Mouse (Mus musculus): ENCODE data around the gene Nt5c3b. TPM values are rescaled to one million over a fixed set of nuclear protein-coding genes. Genes with fewer than 3 reads are reported as not detected.

Gene Nt5c3b
- total RNA-seq, 2 experiments from 2014 or later: 29.7 to 29.8 TPM

DNA sequence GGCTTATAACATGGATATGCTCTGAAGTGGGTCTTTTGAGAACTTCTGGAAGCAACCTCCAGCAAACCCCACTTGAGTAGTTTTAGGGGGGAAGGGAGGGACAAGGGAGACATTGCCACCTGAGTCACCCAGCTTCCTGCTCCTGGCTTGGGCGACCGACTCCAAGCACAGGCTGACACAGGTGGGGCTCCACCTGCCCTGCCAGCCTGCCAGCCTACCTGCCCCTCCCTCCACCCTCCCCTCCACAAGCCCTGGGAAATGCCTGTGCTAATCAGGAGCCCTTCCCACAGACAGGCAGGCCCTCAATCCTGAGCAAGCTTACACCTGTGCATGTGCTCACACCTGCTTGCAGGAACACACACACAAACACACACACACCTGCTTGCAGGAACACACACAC, 38.9 kb downstream of the Nt5c3b start:
- no peak for DNase-seq
- intact Hi-C loops (cut with DNase I): loop anchor here (2.0 kb wide), 1 partner anchor 16 kb away; no protein-coding TSS in a partner anchor

DNA sequence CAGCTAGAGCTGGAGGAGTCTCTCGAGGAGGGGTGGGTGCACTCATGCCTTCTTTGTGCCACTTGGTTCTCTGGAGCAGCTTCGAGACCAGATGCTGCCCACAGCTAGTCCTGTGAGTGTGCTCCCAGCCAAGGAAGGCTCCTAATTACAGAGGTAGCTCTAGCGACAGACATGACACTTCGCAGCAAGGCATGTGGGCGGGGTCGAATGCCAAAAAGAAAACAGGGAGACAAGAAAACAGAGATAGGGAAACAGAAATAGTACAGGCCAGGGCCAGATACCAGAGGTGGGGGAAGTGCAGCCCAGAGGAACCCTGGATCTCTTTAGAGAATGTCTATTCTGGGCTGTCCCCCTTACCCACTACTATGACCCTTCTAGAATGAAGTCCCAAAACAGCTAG, 39.4 kb downstream of the Nt5c3b start:
- peak in 1 of 2 experiments; percentile 63 for DNase-seq
- intact Hi-C loops (cut with DNase I): loop anchor here (2.0 kb wide), 1 partner anchor 15 kb away; no protein-coding TSS in a partner anchor

DNA sequence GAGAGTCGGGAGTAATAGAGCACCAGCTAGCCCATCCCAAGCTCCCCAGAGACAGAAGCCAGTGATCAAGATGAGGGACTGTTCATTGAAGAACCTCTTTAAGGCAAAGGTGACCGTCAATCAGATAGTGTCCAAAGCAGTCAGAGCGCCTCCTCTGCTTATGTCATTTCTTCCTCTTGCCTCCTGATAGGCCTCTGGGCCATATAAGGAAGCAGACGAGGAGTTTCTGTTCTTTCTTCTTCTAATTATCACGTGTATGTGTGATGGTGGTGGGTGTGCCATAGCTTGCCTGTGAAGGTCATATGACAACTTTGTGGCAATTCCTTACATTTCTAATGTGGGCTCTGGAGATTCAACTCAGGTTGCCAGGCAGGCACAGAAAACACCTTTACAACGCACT, 40.8 kb downstream of the Nt5c3b start:
- intact Hi-C loops (cut with DNase I): no loop called here
- DNase-seq: no peak

DNA sequence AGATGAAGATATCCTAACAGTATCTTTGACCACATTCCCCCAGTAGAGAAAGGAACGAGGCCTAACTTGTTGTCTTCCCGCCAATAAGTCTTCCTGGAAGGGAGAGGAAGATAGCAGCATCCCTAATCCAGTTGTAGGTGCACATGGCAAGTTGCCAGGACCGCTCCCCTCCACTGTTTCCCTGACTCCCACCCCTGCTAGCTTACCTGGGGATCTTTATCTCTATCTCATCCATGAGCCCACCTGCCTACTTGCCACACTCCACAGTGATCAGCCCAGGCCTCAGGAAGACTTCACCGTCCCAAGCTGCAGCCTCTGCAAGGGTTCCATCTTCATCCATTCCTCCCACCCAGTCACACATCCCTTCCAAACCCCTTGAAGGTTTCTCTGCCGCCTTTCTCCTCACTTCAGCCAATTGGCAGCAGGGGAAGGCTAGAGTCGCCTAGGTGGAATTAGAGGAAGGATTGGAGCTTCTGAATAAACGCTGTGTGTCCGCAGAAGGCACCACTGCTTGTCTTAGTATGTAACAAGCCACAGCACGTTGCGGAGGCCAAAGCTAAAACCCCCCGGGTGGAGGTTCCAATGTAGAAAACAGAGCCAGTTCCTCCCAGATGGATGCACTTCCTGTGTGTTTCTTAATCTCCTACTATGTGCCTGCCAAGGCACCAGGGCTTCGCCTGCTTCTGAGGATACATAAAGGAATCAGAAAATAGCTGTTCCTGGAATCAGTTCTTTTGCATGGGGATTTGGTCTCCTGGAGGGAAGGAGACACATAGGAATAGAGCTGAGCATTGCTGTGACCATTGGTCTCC, 41.7 kb downstream of the Nt5c3b start:
- intact Hi-C loops (cut with DNase I): loop anchor here (10.0 kb wide), 1 partner anchor 565 kb away; no protein-coding TSS in a partner anchor

DNA sequence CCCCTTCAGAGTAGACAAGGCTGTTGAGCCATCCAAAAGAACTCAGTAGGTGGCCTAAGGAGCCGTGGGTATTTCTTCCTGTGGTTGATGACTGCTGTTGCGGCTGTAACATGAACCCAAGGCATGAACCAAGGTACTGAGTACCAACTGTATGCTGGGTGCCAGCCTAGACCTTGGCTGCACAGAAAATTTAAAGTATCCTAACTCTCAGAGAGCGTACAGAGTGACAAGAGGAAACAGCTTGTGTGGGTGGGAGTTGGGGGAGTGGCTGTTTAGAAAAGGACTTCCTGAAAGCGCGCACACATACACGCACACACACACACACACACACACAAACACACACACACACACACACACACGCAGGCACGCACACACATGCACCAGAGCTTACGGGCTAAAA, 42.3 kb downstream of the Nt5c3b start:
- no peak for DNase-seq
- intact Hi-C loops (cut with DNase I): loop anchor here (10.0 kb wide), 1 partner anchor 565 kb away; no protein-coding TSS in a partner anchor

More for the DNA sequence above, 41.7 kb downstream of the Nt5c3b start:
- no peak for DNase-seq

DNA sequence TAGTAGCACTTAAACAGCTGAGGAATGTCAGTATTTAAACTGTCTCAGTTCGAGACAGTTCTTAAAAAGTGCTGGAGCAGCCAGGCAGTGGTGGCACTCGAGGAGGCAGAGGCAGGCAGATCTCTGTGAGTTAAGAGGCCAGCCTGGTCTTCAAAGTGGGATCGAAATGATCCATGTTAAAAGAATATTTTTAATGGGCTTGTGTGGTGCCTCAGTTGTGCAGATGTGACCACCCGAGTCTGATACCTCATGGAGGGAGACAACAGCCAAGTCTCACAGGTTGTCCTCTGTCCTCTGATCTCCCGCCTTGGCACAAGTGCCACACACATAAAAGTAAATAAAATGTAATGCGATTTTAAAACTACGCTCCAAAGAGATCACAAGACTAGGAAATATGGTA, 43.1 kb downstream of the Nt5c3b start:
- intact Hi-C loops (cut with DNase I): loop anchor here (10.0 kb wide), 1 partner anchor 566 kb away; no protein-coding TSS in a partner anchor
- DNase-seq: no peak

DNA sequence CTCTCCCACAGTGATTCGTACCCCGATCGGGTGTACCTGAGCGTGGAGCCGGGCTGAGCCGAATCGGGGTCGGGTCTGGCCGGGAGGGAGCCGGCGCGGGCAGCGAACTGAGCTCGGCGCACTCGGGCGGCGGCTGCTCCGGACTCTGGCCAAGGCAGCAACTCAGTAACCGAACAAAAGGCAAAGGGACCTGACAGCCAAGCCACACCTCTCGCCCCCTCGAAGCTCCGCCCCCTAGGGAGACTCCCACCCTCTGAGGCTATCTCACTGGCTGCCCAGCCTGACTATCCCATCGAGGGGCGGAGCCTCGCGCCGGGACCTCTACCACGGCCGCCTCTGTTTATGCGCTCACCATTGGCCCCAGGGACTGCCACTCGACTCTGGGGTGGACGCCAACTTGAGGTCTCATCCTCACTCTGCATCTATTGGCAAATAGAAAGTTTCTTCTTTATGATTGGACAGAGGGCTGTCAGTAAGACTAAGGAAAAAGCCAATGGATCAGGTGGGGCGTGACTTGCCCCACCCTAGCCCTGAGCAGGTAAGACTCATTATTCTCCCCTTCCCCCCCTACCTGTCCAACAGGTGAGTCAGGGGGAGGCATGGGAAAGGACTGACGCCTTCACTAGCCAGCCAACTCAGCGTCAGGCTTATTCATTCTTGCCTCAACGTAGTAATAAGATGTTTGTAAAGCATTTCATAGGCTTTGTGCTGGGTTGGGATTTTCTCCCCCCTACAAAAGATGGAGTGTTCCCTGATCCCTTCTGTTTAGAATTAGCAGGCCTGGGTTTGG, 43.8 kb downstream of the Nt5c3b start, which contains the start of gene Jup:
Gene Jup (minus strand): TSS at position 164 of the 790 bp plus-strand sequence.
- DNase-seq: peak; percentile 99
- intact Hi-C loops (cut with DNase I): loop anchor here (1.0 to 10.0 kb wide), 3 partner anchors 9 to 567 kb away; partner anchors contain the start of genes Fkbp10 and P3h4

DNA sequence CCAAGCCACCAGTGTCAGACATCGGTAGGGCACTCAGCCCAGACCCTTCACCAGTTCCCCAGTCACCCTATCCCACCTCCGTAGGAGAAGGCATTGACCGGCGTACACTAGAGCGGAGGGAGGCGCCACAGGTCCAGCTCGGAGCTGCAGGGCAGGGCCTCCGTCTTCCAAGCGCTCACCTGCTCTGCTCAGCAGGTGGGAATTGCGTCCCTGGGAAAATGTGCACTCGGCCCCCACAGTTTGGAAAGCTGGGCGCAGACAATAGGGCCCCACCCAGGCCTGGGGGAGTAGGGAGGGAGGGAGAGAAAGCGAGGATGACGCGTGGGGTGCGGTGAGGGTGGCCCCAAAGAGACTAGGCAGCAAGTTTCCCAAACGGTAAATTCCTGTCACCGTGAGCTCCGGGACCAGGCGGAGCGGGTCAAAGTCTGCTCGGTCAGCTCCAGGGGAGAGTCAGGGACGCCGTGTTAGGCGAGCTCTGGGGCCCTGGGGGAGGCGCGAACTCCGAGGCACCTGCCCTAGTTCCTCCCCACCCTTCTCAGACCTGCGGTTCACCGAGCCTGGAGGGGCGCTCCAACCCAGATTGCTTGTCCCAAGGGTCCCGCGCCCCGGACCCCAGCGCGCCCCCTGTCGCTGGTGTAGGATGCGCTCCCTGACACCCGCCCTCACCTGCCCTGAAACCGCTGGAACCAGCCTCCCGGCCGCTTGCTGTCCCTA, 44.6 kb downstream of the Nt5c3b start:
- DNase-seq: peak in 1 of 2 experiments; percentile 75

DNA sequence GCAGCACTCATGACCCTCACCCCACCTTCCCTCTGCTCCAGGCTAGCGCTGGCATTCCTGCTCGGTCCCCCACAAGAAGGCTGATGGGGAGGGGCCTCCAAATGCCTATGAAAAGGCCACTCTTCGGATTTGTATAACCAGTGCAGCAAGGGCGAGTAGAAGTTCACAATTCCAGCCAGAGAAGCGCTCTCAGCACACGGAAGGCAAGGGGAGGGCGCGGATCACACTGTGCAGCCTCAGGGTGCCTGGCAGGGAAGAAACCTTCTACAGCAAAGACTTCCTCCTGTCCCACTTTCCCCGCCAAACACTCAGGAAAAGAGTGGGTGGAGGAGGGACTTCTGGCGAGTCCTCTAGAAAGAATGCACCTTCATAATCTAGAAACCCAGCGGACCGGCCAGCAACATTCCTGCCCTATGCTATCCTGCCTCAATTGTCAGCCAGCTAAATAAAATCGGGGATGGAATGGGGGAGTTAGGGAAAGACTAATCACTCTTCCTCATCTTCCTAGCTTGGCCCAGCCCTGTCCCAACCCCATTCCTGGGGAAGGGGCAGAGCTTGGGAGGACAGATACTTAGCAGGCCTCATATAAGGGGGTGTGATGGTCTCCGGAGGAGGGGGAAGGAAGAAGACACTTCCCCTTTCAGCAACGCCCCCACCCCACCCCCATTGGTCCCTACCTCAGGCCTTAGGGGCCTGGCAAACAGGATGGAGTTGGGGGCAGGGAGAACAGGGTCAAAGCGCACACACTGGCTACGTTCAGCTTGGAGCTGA, 45.6 kb downstream of the Nt5c3b start:
- DNase-seq: peak; percentile 42 to 66
- intact Hi-C loops (cut with DNase I): loop anchor here (2.0 to 10.0 kb wide), 2 partner anchors 19 to 569 kb away; partner anchors contain the start of genes Fkbp10 and P3h4

More for the DNA sequence above, 44.6 kb downstream of the Nt5c3b start:
- intact Hi-C loops (cut with DNase I): loop anchor here (1.0 to 10.0 kb wide), 3 partner anchors 9 to 568 kb away; partner anchors contain the start of genes Fkbp10 and P3h4

DNA sequence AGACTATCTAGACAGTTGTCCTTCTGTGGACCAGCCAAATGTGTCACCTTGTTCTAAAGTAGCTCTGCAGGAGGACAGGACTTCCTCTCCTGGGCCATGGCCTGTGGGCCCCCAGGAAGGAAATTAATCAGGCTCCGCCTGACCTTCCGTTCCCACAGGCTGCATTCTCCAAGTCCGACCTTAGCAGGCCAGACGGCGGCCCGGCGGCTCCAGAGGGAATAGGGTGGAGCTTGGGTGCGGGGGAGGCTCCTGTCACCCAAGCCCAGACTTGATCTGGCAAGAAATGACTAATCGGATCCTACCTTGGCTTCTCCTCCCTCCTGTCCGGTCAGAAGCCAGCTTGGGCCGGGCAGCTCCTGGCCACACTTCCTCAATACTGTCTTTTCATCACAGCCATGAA, 46.4 kb downstream of the Nt5c3b start:
- peak; percentile 79 to 82 for DNase-seq
- intact Hi-C loops (cut with DNase I): loop anchor here (10.0 kb wide), 1 partner anchor 570 kb away; no protein-coding TSS in a partner anchor

DNA sequence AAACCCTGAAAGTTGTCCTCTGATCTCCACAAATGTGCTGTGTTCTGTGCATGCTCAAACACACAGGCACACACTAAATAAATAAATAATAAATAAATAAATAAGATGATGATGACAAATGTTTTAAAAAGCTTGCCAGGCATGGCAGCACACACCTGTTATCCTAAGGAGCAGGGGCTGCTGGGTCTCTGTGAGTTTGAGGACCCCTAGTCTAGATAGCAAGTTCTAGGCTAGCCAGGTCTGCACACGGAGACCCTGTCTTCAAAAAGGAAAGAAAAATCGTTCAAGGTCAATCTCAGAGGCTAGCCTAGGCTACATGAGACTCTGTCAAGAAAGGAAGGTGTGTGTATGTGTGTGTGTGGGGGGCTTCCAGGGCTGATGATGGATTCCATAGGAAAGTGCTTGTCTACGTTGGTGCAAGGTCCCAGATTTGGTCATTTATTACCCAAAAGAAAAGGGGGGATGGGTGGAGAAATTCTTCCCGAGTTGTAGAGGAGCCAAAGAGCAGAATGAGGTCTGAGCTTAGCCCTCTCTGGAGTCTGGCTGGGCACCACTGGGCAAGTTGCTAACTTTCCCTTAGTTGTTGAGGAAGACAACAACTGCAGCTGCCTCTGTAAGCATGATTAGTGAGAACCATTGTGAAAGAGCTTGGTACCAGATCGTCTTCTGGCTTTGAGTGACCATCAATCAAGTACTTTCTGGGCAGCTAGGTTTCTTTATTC, 47.1 kb downstream of the Nt5c3b start:
- intact Hi-C loops (cut with DNase I): loop anchor here (10.0 kb wide), 1 partner anchor 570 kb away; no protein-coding TSS in a partner anchor
- DNase-seq: no peak

DNA sequence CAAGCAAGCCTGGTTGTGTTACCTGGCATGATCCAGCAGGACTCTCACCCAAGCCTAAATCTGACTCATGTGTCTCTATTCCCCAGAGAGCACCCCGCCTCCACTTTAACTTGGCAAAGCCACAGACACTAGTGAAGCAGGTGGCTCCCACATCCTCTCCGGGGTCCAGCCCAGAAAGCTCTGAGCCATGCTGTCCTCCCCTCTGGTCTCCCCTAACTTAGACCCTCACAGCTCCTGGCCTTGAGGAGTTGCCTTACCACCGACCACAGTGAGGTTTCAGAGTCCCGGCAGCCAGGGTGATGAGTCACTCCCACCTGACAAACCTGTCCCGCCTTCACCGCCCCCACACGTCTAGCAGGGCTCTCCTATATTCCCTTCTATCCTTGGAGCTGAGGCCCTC, 47.9 kb downstream of the Nt5c3b start:
- peak; percentile 44 to 62 for DNase-seq
- intact Hi-C loops (cut with DNase I): loop anchor here (10.0 kb wide), 1 partner anchor 571 kb away; no protein-coding TSS in a partner anchor

DNA sequence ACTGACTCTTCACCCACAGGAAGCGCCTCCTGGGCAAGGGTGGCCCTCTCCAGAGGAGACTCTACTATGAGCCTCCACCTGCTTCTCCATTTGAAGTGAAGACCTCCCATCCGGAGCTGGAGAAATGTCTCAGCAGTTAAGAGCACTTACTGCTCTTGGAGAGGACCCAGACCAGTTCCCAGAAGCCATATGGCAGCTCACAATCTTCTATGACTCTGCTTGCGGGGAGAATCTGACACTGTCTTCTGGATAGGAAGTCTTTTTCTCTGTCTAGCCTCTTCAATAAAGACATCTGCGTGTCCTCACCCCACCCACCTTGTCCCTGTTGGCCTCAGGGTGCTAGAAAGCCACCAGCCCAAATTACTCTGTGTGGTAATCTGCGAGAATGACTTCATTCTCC, 48.6 kb downstream of the Nt5c3b start:
- intact Hi-C loops (cut with DNase I): loop anchor here (10.0 kb wide), 1 partner anchor 572 kb away; no protein-coding TSS in a partner anchor
- DNase-seq: no peak

DNA sequence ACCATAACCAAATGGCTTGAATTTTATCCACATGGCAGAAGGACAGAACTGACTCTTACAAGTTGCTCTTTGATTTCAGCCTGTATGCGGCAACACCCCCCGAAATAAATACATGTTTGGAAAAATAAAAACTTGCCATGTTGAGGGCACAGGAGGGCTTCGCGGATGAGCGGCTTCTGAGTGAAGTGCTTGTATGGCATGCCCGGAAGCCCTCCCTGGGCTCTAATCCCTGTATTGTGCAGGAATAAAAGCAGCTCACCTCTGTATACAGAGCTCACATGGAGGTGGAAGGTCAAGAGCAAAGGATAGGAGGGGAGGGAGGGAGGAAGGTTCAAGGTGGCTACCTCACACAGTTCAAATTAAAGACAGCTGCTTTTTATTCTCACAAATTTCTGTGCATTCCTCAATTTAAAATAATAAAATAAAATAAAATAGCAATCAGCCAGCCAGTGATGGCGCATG, 49.7 kb downstream of the Nt5c3b start:
- DNase-seq: no peak
- intact Hi-C loops (cut with DNase I): loop anchor here (2.0 to 10.0 kb wide), 2 partner anchors 15 to 573 kb away; no protein-coding TSS in a partner anchor

DNA sequence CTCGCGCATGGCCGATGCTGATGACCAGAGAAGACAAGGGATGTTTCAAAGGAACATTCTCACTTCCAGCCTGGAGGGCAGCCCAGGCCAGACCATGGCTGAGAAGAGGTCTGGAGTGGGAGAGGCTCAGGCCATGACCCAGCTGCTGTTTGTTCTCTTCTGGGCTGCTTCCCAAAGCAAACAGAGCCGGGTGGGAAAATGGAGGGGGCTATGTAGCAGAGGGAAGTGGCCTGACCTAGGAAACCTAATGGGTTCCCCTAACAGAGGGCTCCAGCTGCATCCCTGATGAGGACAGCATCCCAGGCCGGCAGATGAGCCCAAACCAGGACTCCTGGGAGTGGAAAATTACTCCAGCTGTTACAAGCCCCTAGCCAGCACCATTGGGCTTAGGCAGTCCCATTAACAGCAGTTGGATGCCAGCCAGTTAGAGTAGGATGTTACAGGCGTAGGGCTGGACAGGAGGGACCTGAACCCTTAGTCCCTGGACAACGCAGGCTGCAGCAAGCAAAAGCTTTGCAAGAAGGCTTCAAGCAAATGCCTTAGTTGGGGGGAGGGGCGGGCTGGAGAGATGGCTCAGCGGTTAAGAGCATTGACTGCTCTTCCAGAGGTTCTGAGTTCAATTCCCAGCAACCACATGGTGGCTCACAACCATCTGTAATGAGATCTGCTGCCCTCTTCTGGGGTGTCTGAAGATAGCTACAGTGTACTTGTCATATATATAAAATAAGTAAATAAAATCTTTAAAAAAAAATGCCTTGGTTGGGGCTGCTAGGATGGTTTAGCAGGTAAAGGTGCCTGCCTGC, 50.3 kb downstream of the Nt5c3b start:
- intact Hi-C loops (cut with DNase I): loop anchor here (2.0 to 10.0 kb wide), 2 partner anchors 14 to 574 kb away; no protein-coding TSS in a partner anchor
- DNase-seq: peak; percentile 80 to 85

DNA sequence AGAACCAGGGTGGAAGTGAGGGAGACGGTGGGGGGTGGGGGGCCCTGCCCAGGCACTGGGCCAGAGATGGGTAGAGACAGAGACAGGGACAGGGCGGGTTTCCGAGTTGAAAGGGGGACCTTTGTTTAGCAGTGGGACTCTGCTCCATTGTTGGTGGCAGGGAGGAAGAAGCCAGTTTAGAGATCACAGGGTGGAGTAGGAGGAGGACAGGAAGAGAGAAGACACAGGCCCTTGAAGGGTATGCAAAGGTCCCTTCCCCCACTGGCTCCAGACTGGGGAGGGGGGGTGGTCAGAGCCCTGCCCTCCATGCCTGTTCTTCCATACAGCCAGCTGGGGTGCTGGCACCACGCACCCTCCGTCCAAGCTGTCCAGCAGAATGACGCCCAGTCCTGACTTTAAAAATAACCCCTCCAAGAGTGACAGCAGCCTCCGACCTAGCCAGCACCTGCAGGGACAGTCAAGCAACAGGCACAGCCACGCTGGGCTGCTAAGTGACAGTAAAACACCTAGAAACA, 51.6 kb downstream of the Nt5c3b start:
- DNase-seq: peak; percentile 56 to 73
- intact Hi-C loops (cut with DNase I): loop anchor here (2.0 to 10.0 kb wide), 3 partner anchors 13 to 575 kb away; no protein-coding TSS in a partner anchor

DNA sequence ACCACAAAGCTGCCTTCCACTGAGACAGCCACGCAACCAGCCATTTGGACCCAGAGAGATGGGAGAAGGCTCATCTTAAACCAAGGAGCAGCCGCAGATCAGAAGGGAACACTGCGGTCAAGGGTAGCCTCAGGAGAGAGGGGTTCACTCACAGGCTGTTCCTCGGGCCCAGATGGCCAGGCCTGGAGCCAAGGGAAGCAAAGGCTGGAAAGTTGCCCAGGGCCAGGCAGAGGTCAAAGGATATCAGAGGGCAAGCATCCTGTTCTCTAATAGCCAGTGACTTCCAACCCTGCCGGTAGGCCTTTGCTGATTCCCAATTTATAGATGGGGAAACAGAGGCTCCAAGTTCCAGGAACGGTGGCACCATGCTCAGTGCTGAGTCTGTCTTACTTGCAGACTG, 53.0 kb downstream of the Nt5c3b start:
- peak; percentile 85 for DNase-seq
- intact Hi-C loops (cut with DNase I): loop anchor here (1.0 to 2.0 kb wide), 2 partner anchors 9 to 26 kb away; partner anchors contain the start of gene Jup

Data from heart, postnatal 36 days (tissue).